ENCODE assay signal across 8 mouse cellular contexts in the genomic region with DNA sequence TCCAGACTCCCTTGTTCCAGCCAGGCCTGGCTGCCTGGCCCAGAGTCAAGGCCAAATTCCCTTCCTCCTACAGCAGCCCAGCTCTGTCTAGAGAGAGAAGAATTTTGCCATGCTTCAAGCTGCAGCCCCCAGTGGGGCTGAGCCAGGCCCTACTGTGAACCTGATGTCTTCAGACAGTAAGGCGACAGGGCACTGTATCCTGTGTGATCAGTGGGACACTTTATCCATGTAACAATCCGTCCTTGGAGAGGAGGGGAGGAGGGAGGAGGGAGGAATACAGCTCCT. TPM values are rescaled to one million over a fixed set of nuclear protein-coding genes. Genes with fewer than 3 reads are reported as not detected.
DNase-seq lines count a peak whose midpoint lies in the region; ATAC-seq and TF ChIP-seq lines count a peak whose summit lies in the region.

No protein-coding gene starts in this region.

- no peak for TF ChIP-seq CTCF in cortical plate, adult 2 months (IDR thresholded peaks at IDR 0.05; ENCODE audit: extremely low read depth, insufficient read depth, low read length)

- 60% methylated on average over 2 of the region's 2 CpGs for WGBS in hindbrain, embryonic 14.5 days
- 69% methylated on average over 2 of the region's 2 CpGs for WGBS in forebrain, embryonic 10.5 days

- TF ChIP-seq POLR2A in cortical plate, adult 2 months (IDR thresholded peaks at IDR 0.05; ENCODE audit: extremely low read depth, insufficient read depth, low read length) = no peak

- no peaks in the 10 kb centered on the region for H3K9me3 ChIP-seq in hindbrain, embryonic 14.5 days (ENCODE audit: control insufficient read depth, low read length)
- H3K9me3 ChIP-seq in forebrain, embryonic 10.5 days = no peaks in the 10 kb centered on the region

- ATAC-seq in hindbrain, embryonic 14.5 days (ENCODE audit: low FRiP score) = 0 out of 2 replicates have a peak, but pooled peaks have one; percentile 41

- H3K36me3 ChIP-seq in hindbrain, embryonic 14.5 days (replicated peaks; ENCODE audit: control insufficient read depth, insufficient read depth) = no peaks in the 10 kb centered on the region
- H3K36me3 ChIP-seq in forebrain, embryonic 10.5 days (replicated peaks) = no peaks in the 10 kb centered on the region

- H3K4me1 ChIP-seq in cortical plate, adult 2 months (ENCODE audit: control insufficient read depth, insufficient read depth, low read length) = peaks cover 7% of the 10 kb centered on the region
- H3K4me1 ChIP-seq in hindbrain, embryonic 14.5 days (replicated peaks; ENCODE audit: control insufficient read depth, insufficient read depth, low read length) = peaks cover 17% of the 10 kb centered on the region
- peaks cover 27% of the 10 kb centered on the region for H3K4me1 ChIP-seq in forebrain, embryonic 10.5 days

- peak overlapping the region; percentile 68 for H3K4me3 ChIP-seq in cortical plate, adult 2 months (ENCODE audit: insufficient read depth, low read length)
- H3K4me3 ChIP-seq in hindbrain, embryonic 14.5 days (replicated peaks; ENCODE audit: low read length) = no peak overlapping the region
- no peak overlapping the region for H3K4me3 ChIP-seq in forebrain, embryonic 10.5 days

- DNase-seq in heart, adult 11 months = peak; percentile 94
- no peak for DNase-seq in heart, adult 8-10 months (ENCODE audit: low spot score)
- DNase-seq in MN1 (ENCODE audit: low spot score) = peak; percentile 52
- peak; percentile 28 for DNase-seq in hindbrain, embryonic 14.5 days (ENCODE audit: low spot score)
- no peak for DNase-seq in right cerebral cortex, postnatal 25 days
- DNase-seq in retina, embryonic 14.5 days (ENCODE audit: low spot score) = no peak
- DNase-seq in forebrain, embryonic 10.5 days (ENCODE audit: extremely low spot score, low spot score) = no peak

- H3K4me2 ChIP-seq in hindbrain, embryonic 14.5 days (replicated peaks) = no peak overlapping the region

- no peak overlapping the region for H3K9ac ChIP-seq in hindbrain, embryonic 14.5 days

- H3K27me3 ChIP-seq in hindbrain, embryonic 14.5 days (ENCODE audit: control insufficient read depth, insufficient read depth, low read length) = no peaks in the 10 kb centered on the region
- peaks cover 13% of the 10 kb centered on the region; the same call in 1 of the 2 replicates for H3K27me3 ChIP-seq in forebrain, embryonic 10.5 days (ENCODE audit: poor library complexity, severe bottlenecking)

- H3K27ac ChIP-seq in cortical plate, adult 2 months (ENCODE audit: insufficient read depth, low read length) = no peak overlapping the region
- H3K27ac ChIP-seq in hindbrain, embryonic 14.5 days = no peak overlapping the region
- no peak overlapping the region for H3K27ac ChIP-seq in forebrain, embryonic 10.5 days

RNA-seq across cellular contexts. Expression of gene Dab2ip, which starts 1.4 kb away (rescaled TPM):
- 10 to 100 TPM; 41.4 to 47.5 (median 46.5) TPM for total RNA-seq in heart, adult 8-10 months (2022)
- polyA plus RNA-seq in cortical plate, adult 2 months (2012; rRNA removed) = 114 and 120 TPM in 2 replicates
- 48.4 and 52.2 TPM in 2 replicates for polyA plus RNA-seq in hindbrain, embryonic 14.5 days (2014; fragmentation: Nextera tagmentation; extraction: Ambion mirVana)
- 22.0 and 23.3 TPM in 2 replicates for polyA plus RNA-seq in forebrain, embryonic 10.5 days (2016; fragmentation: Nextera tagmentation; extraction: Ambion mirVana)

Comparison
In these comparisons a context has a peak if more than half of its experiments do, and no peak if none do; other contexts are left out.
1. DNase-seq: peak in heart, adult 11 months (single experiment), MN1 (single experiment) and hindbrain, embryonic 14.5 days (single experiment); none in heart, adult 8-10 months (single experiment), right cerebral cortex, postnatal 25 days (single experiment), retina, embryonic 14.5 days (single experiment) and forebrain, embryonic 10.5 days (single experiment).